Mouse (Mus musculus): Measurements from ENCODE around the gene Pus10. TPM values are rescaled to one million over a fixed set of nuclear protein-coding genes. Genes with fewer than 3 reads are reported as not detected.

The Pus10 gene
- polyA plus RNA-seq, 1 experiment, result 7.9 TPM

DNA sequence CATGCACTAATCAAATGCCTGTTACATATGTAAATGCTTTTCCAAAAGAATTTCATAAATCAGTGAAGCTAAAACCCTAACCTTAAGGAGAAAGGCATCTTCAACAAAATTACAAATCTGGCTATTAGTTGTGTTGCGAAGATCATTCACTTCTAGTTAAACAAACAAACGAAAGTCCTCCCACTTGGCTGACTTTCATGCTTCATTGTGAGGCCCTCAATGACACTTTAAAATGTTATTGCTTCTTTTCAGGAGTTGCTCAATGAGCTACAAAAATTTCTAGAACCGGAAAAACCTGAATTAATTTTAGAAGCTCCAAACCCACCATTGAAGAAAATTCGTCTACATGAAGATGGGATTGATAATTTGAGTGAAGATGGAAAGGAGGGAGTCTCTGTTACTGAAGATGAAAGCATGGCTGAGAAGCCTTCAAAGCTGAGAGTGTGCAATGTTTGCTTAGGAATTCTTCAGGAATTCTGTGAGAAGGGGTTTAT is 6.8 kb downstream of the Pus10 start:
- Histone ChIP-seq H3K27me3 (ENCODE audit: control insufficient read depth, insufficient read depth, low read length) (no peaks in the 10 kb centered on the region), H3K27ac (ENCODE audit: control insufficient read depth, insufficient read depth, low read depth, low read length) (no peak overlapping the region), H3K36me3 (ENCODE audit: control insufficient read depth, insufficient read depth, low read length) (peaks cover 3% of the 10 kb centered on the region; the same call in 1 of the 2 replicates), H3K4me3 (ENCODE audit: control insufficient read depth, low read depth, low read length) (no peak overlapping the region), H3K4me1 (ENCODE audit: control insufficient read depth, insufficient read depth, low read length) (no peaks in the 10 kb centered on the region)
- TF ChIP-seq POLR2A (IDR thresholded peaks at IDR 0.05; ENCODE audit: control insufficient read depth, low read depth, low read length) (no peak), CTCF (IDR thresholded peaks at IDR 0.05; ENCODE audit: control insufficient read depth, insufficient read depth, insufficient replicate concordance, low read depth, low read length) (no peak)

GRCm38 (mm10) chr11:23676100-23676499 is 10.6 kb downstream of the Pus10 start:
- Histone ChIP-seq H3K27ac (ENCODE audit: control insufficient read depth, insufficient read depth, low read depth, low read length) (no peak overlapping the region), H3K4me1 (ENCODE audit: control insufficient read depth, insufficient read depth, low read length) (no peaks in the 10 kb centered on the region), H3K36me3 (ENCODE audit: control insufficient read depth, insufficient read depth, low read length) (peaks cover 3% of the 10 kb centered on the region; the same call in 1 of the 2 replicates), H3K27me3 (ENCODE audit: control insufficient read depth, insufficient read depth, low read length) (no peaks in the 10 kb centered on the region), H3K4me3 (ENCODE audit: control insufficient read depth, low read depth, low read length) (no peak overlapping the region)
- TF ChIP-seq POLR2A (IDR thresholded peaks at IDR 0.05; ENCODE audit: control insufficient read depth, low read depth, low read length) (no peak), CTCF (IDR thresholded peaks at IDR 0.05; ENCODE audit: control insufficient read depth, insufficient read depth, insufficient replicate concordance, low read depth, low read length) (no peak)

DNA sequence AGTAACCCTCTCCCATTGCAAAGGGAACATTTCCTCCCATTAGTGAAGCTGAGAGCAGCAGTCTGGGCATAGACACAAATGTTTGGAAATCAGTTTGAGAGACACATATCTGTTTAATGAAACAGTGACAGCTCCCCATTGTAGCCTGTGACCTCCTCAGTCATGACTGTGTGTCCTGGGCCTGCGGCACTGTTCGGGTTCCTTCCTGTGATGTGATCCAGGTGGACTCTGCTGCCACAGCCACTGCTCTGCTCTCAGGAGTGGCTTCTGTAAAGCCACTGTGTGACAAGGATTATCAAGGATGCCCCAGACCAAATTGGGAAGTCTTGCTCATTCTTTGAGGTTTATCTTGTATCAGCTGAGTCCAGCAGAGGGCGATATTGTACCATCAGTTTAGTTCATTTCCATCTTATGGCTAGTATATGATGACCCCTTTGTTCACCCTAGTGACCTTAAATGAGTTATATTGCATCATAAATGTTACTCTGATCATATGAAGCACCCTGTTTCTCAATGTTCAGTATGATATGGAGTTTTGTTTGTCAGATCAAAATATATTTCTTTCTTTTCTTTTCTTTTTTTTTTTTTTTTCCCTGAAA is 13.7 kb downstream of the Pus10 start:
- no peak for TF ChIP-seq CTCF (IDR thresholded peaks at IDR 0.05; ENCODE audit: control insufficient read depth, insufficient read depth, insufficient replicate concordance, low read depth, low read length)
- TF ChIP-seq POLR2A (IDR thresholded peaks at IDR 0.05; ENCODE audit: control insufficient read depth, low read depth, low read length), result no peak
- no peaks in the 10 kb centered on the region for H3K4me1 ChIP-seq (ENCODE audit: control insufficient read depth, insufficient read depth, low read length)
- H3K27me3 ChIP-seq (ENCODE audit: control insufficient read depth, insufficient read depth, low read length), result no peaks in the 10 kb centered on the region
- no peak overlapping the region for H3K4me3 ChIP-seq (ENCODE audit: control insufficient read depth, low read depth, low read length)
- H3K36me3 ChIP-seq (ENCODE audit: control insufficient read depth, insufficient read depth, low read length), result peaks cover 3% of the 10 kb centered on the region; the same call in 1 of the 2 replicates
- H3K27ac ChIP-seq (ENCODE audit: control insufficient read depth, insufficient read depth, low read depth, low read length), result no peak overlapping the region

DNA sequence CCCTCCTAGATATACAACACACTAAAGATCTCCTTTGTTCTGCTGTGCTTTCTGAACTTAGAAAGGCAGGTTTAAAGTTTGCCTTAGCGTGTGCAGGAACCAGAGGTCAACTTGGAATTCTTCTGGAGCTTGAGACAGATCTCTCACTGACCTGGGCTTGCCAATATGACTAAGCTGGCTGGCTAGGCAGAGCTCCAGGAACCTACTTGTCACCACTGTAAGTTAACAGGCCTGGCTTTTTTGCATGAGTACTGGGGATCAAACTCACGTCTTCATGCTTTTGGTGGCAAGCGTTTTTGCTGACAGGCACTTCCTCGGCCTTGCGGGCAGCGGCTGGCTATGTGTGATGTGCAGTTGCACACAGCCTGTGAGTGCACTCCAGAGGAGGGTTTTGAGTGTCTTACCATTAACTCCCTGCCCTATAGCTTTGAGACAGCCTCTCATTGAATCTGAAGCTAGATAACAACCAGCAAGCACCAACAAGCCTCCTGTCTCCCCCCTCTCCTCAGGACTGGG is 15.0 kb downstream of the Pus10 start:
- Histone ChIP-seq H3K36me3 (ENCODE audit: control insufficient read depth, insufficient read depth, low read length) (0 out of 2 replicates have a peak, but pooled peaks cover 3% of the 10 kb centered on the region), H3K4me3 (ENCODE audit: control insufficient read depth, low read depth, low read length) (no peak overlapping the region), H3K27ac (ENCODE audit: control insufficient read depth, insufficient read depth, low read depth, low read length) (no peak overlapping the region), H3K27me3 (ENCODE audit: control insufficient read depth, insufficient read depth, low read length) (no peaks in the 10 kb centered on the region), H3K4me1 (ENCODE audit: control insufficient read depth, insufficient read depth, low read length) (no peaks in the 10 kb centered on the region)
- TF ChIP-seq POLR2A (IDR thresholded peaks at IDR 0.05; ENCODE audit: control insufficient read depth, low read depth, low read length) (no peak), CTCF (IDR thresholded peaks at IDR 0.05; ENCODE audit: control insufficient read depth, insufficient read depth, insufficient replicate concordance, low read depth, low read length) (no peak)

- Histone ChIP-seq H3K4me1 (ENCODE audit: control insufficient read depth, insufficient read depth, low read length) (no peaks in the 10 kb centered on the region), H3K27me3 (ENCODE audit: control insufficient read depth, insufficient read depth, low read length) (no peaks in the 10 kb centered on the region), H3K36me3 (ENCODE audit: control insufficient read depth, insufficient read depth, low read length) (no peaks in the 10 kb centered on the region), H3K27ac (ENCODE audit: control insufficient read depth, insufficient read depth, low read depth, low read length) (no peak overlapping the region), H3K4me3 (ENCODE audit: control insufficient read depth, low read depth, low read length) (no peak overlapping the region)
- TF ChIP-seq POLR2A (IDR thresholded peaks at IDR 0.05; ENCODE audit: control insufficient read depth, low read depth, low read length) (no peak), CTCF (IDR thresholded peaks at IDR 0.05; ENCODE audit: control insufficient read depth, insufficient read depth, insufficient replicate concordance, low read depth, low read length) (no peak)
Observed at GRCm38 (mm10) chr11:23682561-23682960, 17.1 kb downstream of the Pus10 start.

GRCm38 (mm10) chr11:23686671-23687070 is 21.2 kb downstream of the Pus10 start:
- TF ChIP-seq CTCF (IDR thresholded peaks at IDR 0.05; ENCODE audit: control insufficient read depth, insufficient read depth, insufficient replicate concordance, low read depth, low read length), result no peak
- H3K27ac ChIP-seq (ENCODE audit: control insufficient read depth, insufficient read depth, low read depth, low read length), result no peak overlapping the region
- H3K36me3 ChIP-seq (ENCODE audit: control insufficient read depth, insufficient read depth, low read length), result no peaks in the 10 kb centered on the region
- H3K4me1 ChIP-seq (ENCODE audit: control insufficient read depth, insufficient read depth, low read length), result no peaks in the 10 kb centered on the region
- no peak overlapping the region for H3K4me3 ChIP-seq (ENCODE audit: control insufficient read depth, low read depth, low read length)
- H3K27me3 ChIP-seq (ENCODE audit: control insufficient read depth, insufficient read depth, low read length), result no peaks in the 10 kb centered on the region

- Histone ChIP-seq H3K27ac (ENCODE audit: control insufficient read depth, insufficient read depth, low read depth, low read length) (no peak overlapping the region), H3K4me3 (ENCODE audit: control insufficient read depth, low read depth, low read length) (no peak overlapping the region), H3K27me3 (ENCODE audit: control insufficient read depth, insufficient read depth, low read length) (no peaks in the 10 kb centered on the region), H3K4me1 (ENCODE audit: control insufficient read depth, insufficient read depth, low read length) (no peaks in the 10 kb centered on the region), H3K36me3 (ENCODE audit: control insufficient read depth, insufficient read depth, low read length) (no peaks in the 10 kb centered on the region)
- TF ChIP-seq CTCF (IDR thresholded peaks at IDR 0.05; ENCODE audit: control insufficient read depth, insufficient read depth, insufficient replicate concordance, low read depth, low read length) (no peak), POLR2A (IDR thresholded peaks at IDR 0.05; ENCODE audit: control insufficient read depth, low read depth, low read length) (no peak)
Observed at GRCm38 (mm10) chr11:23688060-23688459, 22.6 kb downstream of the Pus10 start.
